Mouse (Mus musculus) erythroblast, embryonic 14.5 days (primary cell): Measurements from ENCODE around the gene Mill2. TPM values are rescaled to one million over a fixed set of nuclear protein-coding genes. Genes with fewer than 3 reads are reported as not detected.
A peak's percentile ranks its signal among the peaks of the same experiment; 100 is the strongest.
"Not testable (repeated sequence)": the region's sequence is repeated elsewhere in the genome, so short reads cannot be mapped to it uniquely, and the experiment has no call there.

Experiments used
- H3K27me3 ChIP-seq: 2 replicates; pipeline ENCODE4 v1.6.1; 2012; ENCODE audit warnings: inconsistent platforms; ENCODE audit not compliant: control insufficient read depth
- H3K36me3 ChIP-seq: 2 replicates; pipeline ENCODE4 v1.6.1; 2012; ENCODE audit warnings: mild to moderate bottlenecking, inconsistent platforms; ENCODE audit not compliant: control insufficient read depth
- H3K4me1 ChIP-seq: 2 replicates; pipeline ENCODE4 v1.6.1; 2012; ENCODE audit warnings: inconsistent platforms; ENCODE audit not compliant: control insufficient read depth
- H3K4me3 ChIP-seq: replicated peaks from 2 replicates; pipeline ENCODE3; 2012; ENCODE audit warnings: moderate library complexity, mild to moderate bottlenecking, inconsistent platforms
- H3K9me3 ChIP-seq: 2 replicates; pipeline ENCODE4 v1.6.1; 2012; ENCODE audit warnings: low read length, inconsistent platforms, mixed read lengths; ENCODE audit not compliant: control insufficient read depth
- GATA1 ChIP-seq: IDR thresholded peaks from 2 replicates; pipeline ENCODE4 v1.6.1; 2012; ENCODE audit warnings: low read length, inconsistent platforms, mixed read lengths
- TAL1 ChIP-seq: IDR thresholded peaks from 3 replicates; pipeline ENCODE4 v1.6.1; 2012; ENCODE audit warnings: low read length, inconsistent platforms, mixed read lengths
- polyA plus RNA-seq: library from polyadenylated mRNA; stranded (reverse); fragments of >175 nt; gene quantifications from 2 replicates; pipeline ENCODE4 v1.2.3, GENCODE M21; 2012

Gene Mill2
- not detected in 2 replicates for polyA plus RNA-seq

DNA sequence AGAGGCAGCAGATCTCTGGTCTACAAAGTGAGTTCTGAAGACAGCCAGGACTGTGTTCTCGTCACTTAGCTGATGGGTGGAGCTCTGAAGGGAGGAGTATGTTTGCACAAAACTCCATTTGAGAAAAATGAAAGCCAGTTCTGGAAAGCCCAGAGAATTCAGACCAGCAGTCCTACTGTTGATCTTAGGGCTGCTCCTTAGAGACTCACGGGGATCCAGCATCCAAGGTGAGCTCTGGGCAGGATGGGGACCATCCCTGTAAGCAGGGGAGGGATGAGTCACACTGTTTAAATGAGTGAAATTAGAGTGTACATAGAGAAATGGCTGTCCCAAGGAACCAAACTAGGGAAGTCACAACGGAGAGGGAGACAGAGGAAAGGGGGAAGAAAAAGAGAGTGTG lies at the start of gene Mill2:
TSS of gene Mill2 (plus strand) at position 102 of the 400 bp plus-strand sequence.
- H3K4me1 ChIP-seq = peaks cover 4% of the 10 kb centered on the region
- no peaks in the 10 kb centered on the region for H3K9me3 ChIP-seq
- peak within 1 kb of the TSS; percentile 32 for H3K4me3 ChIP-seq
- no peaks in the 10 kb centered on the region for H3K36me3 ChIP-seq
- H3K27me3 ChIP-seq = no peaks in the 10 kb centered on the region
- no peak for TF ChIP-seq GATA1
- no peak for TF ChIP-seq TAL1

DNA sequence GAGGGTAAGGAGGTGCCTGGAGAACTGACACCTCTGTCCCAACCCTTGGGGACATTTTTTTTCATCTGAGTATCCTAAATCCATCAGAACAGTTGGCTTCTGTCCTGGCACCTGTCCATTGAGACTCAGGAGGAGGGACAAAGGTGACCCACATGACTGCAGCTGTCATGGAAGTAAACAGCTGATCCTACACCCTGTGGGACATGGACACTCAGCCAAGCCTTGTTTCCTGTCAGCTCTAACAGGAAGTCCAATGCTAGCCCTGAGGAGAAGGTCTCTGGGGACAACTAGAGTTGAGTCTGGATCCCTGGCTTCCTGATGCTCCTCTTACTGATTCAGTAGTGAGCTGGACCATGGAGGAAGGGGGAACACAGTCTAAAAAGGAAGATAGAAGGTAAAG lies 49.1 kb upstream of the Mill2 start:
- not testable (repeated sequence) for H3K27me3 ChIP-seq, H3K9me3 ChIP-seq, H3K4me3 ChIP-seq, H3K36me3 ChIP-seq, H3K4me1 ChIP-seq

DNA sequence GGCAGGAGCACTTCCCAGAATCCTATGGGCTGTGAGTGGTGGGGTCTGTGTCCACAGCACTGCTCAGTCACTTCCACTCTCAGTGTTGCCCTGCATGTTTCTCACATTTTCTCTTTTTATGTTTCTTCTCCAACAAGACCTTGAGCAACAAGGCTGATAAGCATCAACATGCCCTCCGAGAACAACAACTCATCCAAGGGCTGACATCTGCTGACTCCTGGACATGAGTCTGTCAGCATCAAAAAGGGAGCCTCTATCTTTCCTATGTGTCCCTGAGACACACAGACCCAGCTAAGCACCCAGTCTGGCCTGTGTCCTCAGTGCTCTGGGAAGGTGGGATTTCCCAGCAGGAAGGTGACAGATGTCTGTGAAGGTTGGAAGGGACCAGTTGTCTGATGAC lies 41.3 kb upstream of the Mill2 start, which contains the start of gene Psg19:
TSS of gene Psg19 (minus strand) at position 101 of the 400 bp plus-strand sequence.
- no peak within 1 kb of the TSS for H3K4me3 ChIP-seq
- TF ChIP-seq TAL1 = no peak
- TF ChIP-seq GATA1 = no peak
- no peaks in the 10 kb centered on the region for H3K27me3 ChIP-seq
- H3K9me3 ChIP-seq = no peaks in the 10 kb centered on the region
- H3K36me3 ChIP-seq = no peaks in the 10 kb centered on the region
- H3K4me1 ChIP-seq = no peaks in the 10 kb centered on the region

DNA sequence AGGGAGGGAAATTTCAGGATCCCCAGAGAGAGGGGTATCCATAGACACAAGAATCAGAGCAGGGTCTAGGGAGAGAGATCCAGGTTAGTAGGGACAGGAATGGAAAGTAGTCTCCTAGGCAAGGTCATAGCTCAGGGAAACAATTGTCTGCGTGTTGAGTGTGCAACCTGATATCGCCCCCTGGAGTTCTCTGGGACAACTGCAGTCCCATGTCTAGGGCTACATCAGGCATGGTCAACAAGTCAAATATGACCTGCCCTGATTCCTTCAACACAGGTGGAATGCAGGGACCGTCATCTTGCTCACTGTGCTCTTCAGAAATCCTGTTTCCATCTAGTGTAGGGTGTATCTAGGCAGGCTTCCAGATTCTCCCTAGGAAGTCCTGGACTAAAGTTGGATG lies 40.6 kb upstream of the Mill2 start:
- TF ChIP-seq TAL1 = no peak
- TF ChIP-seq GATA1 = no peak
- Histone ChIP-seq H3K36me3 (no peaks in the 10 kb centered on the region), H3K27me3 (no peaks in the 10 kb centered on the region), H3K4me3 (no peak overlapping the region), H3K4me1 (no peaks in the 10 kb centered on the region), H3K9me3 (no peaks in the 10 kb centered on the region)

DNA sequence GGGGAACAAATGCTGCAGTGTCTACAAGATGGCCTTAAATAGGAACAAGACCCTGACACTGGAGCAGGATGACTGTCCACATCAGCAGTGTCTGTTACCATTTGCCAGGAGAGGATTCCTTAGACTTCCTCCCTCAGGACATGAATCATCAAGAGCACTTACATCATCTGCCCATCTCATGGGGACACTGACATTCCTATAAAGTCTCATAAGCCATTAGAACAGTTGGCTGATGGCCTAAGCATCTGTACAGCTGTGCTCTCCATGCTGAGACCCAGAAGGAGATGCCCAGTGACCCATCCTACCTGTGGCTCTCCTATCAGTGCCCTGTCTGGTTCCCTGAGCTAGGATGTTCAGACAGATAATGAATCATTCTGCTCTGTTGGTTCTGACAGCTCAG lies 36.2 kb upstream of the Mill2 start:
- Histone ChIP-seq H3K27me3 (no peaks in the 10 kb centered on the region), H3K36me3 (no peaks in the 10 kb centered on the region), H3K4me3 (no peak overlapping the region), H3K4me1 (no peaks in the 10 kb centered on the region), H3K9me3 (no peaks in the 10 kb centered on the region)
- TF ChIP-seq TAL1 = no peak
- TF ChIP-seq GATA1 = no peak

DNA sequence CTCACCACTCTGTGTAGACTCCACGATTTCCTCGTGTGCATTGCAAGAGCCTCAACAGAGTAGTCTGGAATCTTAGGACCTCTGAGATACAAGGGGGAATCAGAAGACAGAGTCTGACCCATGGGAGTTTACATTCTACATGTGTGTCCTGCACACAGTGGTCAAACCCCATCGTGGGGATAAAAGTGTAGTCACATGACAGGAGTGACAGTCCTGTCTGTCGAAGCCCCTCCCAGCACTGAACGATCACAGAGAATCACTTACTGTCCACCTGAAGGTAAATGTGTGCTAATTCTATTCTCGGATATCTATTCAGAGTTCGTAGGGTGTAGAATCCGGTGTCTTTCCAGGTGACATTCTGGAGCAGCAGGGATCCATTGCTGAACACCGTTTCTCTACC lies 21.5 kb upstream of the Mill2 start:
- H3K27me3 ChIP-seq = no peaks in the 10 kb centered on the region
- no peaks in the 10 kb centered on the region for H3K9me3 ChIP-seq
- no peaks in the 10 kb centered on the region for H3K36me3 ChIP-seq
- TF ChIP-seq TAL1 = no peak
- no peak for TF ChIP-seq GATA1
- no peak overlapping the region for H3K4me3 ChIP-seq
- H3K4me1 ChIP-seq = no peaks in the 10 kb centered on the region

DNA sequence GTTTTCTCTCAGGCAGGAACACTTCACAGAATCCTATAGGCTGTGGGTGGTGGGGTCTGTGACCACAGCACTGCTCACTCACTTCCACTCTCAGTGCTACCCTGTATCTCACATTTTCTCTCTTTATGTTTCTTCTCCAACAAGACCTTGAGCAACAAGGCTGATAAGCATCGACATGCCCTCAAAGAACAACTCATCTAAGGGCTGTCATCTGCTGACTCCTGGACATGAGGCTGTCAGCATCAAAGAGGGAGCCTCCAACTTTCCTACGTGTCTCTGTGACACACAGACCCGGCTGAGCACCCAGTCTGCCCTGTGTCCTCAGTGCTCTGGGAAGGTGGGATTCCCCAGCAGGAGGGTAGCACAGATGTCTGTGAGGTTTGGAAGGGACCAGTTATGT lies 18.3 kb upstream of the Mill2 start, which contains the start of gene Psg17:
TSS of gene Psg17 (minus strand) at position 101 of the 400 bp plus-strand sequence.
- no peaks in the 10 kb centered on the region for H3K4me1 ChIP-seq

DNA sequence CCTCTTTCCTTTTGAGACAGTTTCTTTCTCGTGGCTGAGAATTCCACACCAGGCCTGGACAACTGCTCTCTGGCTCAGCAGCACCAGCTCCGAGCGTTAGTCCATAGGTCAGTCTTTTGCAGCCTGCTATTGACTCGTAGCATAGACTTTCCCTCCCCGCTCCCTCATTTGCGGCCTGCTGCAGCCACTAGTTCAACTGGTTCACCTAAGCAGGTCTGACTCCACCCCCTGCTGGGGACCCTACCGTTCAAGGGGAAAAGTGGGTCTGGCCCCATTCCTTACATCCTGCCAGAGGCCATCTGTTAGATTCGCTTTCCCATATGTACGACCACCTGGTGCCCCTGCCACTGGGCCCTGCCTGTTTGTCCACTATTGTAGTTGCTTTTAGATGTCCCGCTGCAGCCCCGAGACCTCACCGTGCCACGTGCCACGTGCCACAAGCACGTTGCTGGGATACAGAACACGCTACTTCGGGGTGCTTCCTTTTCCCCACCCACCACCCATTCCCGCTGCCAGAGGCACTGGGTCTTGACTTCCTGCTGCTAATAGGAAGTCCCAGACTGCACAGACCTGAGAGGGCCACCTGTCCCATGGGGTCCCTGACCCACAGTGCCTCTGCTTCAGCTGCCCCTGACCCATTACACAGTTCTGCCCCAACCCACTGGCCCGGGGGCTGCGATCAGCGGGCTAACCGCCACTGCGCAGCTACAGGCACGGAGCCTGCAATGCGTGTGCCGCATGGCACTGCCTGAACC lies 11.8 kb upstream of the Mill2 start:
- TF ChIP-seq TAL1 (no peak), GATA1 (no peak)
- Histone ChIP-seq H3K4me1 (no peaks in the 10 kb centered on the region), H3K9me3 (no peaks in the 10 kb centered on the region), H3K27me3 (no peaks in the 10 kb centered on the region), H3K36me3 (no peaks in the 10 kb centered on the region), H3K4me3 (no peak overlapping the region)

More for the DNA sequence above, 18.3 kb upstream of the Mill2 start, which contains the start of gene Psg17:
- no peak within 1 kb of the TSS for H3K4me3 ChIP-seq
- no peaks in the 10 kb centered on the region for H3K27me3 ChIP-seq
- H3K9me3 ChIP-seq = no peaks in the 10 kb centered on the region
- TF ChIP-seq GATA1 (no peak), TAL1 (no peak)
- no peaks in the 10 kb centered on the region for H3K36me3 ChIP-seq

DNA sequence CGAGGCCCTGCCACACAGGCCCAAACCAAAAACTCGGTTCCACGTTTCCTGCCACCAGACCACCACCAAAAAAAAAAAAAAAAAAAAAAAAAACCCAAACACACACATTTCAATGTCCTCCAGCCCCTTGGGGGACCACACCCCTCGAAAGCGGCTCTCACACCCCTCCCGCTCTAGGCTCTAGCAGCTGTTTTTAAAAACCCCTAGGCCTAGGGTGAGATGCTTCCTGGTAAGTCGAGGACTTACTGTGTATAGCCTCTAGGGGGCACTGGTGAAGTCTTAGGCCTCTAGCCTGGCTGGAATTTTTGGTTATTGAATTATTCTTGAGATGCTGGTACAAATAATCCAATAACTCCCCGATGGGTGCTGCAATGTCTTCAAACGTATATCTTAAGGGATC lies 11.2 kb upstream of the Mill2 start:
- H3K36me3 ChIP-seq = no peaks in the 10 kb centered on the region
- H3K4me1 ChIP-seq = no peaks in the 10 kb centered on the region
- no peak overlapping the region for H3K4me3 ChIP-seq
- H3K9me3 ChIP-seq = peaks cover 4% of the 10 kb centered on the region
- no peaks in the 10 kb centered on the region for H3K27me3 ChIP-seq
- TF ChIP-seq GATA1 (no peak), TAL1 (no peak)

DNA sequence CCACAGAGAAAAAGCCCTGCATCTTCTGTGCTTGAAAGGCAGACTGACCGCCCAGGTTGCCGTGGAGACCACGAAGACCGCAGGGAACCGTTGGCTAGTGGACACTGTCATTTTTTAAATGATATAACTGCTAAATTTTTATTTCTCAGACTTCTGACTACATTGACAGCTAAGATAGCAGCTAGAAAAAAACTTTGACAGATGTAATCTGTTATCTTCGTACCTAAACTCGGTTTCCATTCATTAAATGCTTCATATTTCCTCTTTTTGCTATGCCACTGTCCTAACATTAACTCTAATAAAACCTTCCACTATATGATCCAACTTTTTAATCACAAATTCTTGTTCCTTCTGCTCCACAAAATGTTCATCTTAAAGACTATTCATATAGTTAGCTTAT lies 10.2 kb upstream of the Mill2 start:
- Histone ChIP-seq H3K9me3 (peaks cover 4% of the 10 kb centered on the region), H3K27me3 (no peaks in the 10 kb centered on the region), H3K4me3 (no peak overlapping the region), H3K36me3 (no peaks in the 10 kb centered on the region), H3K4me1 (no peaks in the 10 kb centered on the region)
- TF ChIP-seq TAL1 (no peak), GATA1 (no peak)
